Mouse (Mus musculus) lung, postnatal 0 days (tissue): ENCODE measurements around the gene Zfp952. TPM values are rescaled to one million over a fixed set of nuclear protein-coding genes. Genes with fewer than 3 reads are reported as not detected.

Experiments used
- ATAC-seq: fragments of 200-750 bp; cut with Nextera tagmentation; 2 replicates; pipeline ENCODE4 v1.8.0; 2017; ENCODE audit warnings: moderate library complexity
- DNase-seq: peaks from one replicate; pipeline ENCODE4 v3.0.0-alpha.2; 2016; ENCODE audit warnings: low spot score
- H3K27ac ChIP-seq: fragments of 300-500 bp; sonication (generic); 2 replicates; pipeline ENCODE4 v1.5.1; 2014; ENCODE audit warnings: antibody characterized with exemption, mild to moderate bottlenecking, low read length, mixed read lengths
- H3K27me3 ChIP-seq: fragments of 300-500 bp; sonication (generic); replicated peaks from 2 replicates; pipeline ENCODE4 v1.6.1; 2014; ENCODE audit warnings: low read length, mixed read lengths; ENCODE audit not compliant: insufficient read depth
- H3K36me3 ChIP-seq: fragments of 300-500 bp; sonication (generic); 2 replicates; pipeline ENCODE4 v1.6.1; 2014; ENCODE audit warnings: low read length, mixed read lengths; ENCODE audit not compliant: insufficient read depth
- H3K4me1 ChIP-seq: fragments of 300-500 bp; sonication (generic); 2 replicates; pipeline ENCODE4 v1.6.1; 2014; ENCODE audit warnings: antibody characterized with exemption, low read depth, low read length, mixed read lengths; ENCODE audit not compliant: insufficient read depth
- H3K4me2 ChIP-seq: fragments of 300-500 bp; sonication (generic); replicated peaks from 2 replicates; pipeline ENCODE4 v1.6.1; 2014; ENCODE audit warnings: low read depth, mild to moderate bottlenecking, low read length, moderate library complexity, mixed read lengths
- H3K4me3 ChIP-seq: fragments of 300-500 bp; sonication (generic); 2 replicates; pipeline ENCODE4 v1.5.1; 2014; ENCODE audit warnings: low read depth, low read length
- H3K9ac ChIP-seq: fragments of 300-500 bp; sonication (generic); replicated peaks from 2 replicates; pipeline ENCODE4 v1.6.1; 2014; ENCODE audit warnings: low read depth, mild to moderate bottlenecking
- H3K9me3 ChIP-seq: fragments of 300-500 bp; sonication (generic); 2 replicates; pipeline ENCODE4 v1.6.1; 2016; ENCODE audit warnings: low read length, mixed read lengths
- CTCF ChIP-seq: IDR thresholded peaks from 2 replicates; pipeline ENCODE4 v1.5.1; 2016; ENCODE audit warnings: antibody characterized with exemption, mild to moderate bottlenecking
- EP300 ChIP-seq: IDR thresholded peaks from 2 replicates; pipeline ENCODE4 v1.6.1; 2016; ENCODE audit warnings: antibody characterized with exemption, mild to moderate bottlenecking, control low read depth
- WGBS: fragments of 180-500 bp; shearing (Covaris S2); extraction: QIAGEN DNeasy Blood & Tissue Kit; methylation state at CpG from one replicate; pipeline ENCODE4 v1.1.7; 2014; 5-methylcytosine and 5-hydroxymethylcytosine counted together
- polyA plus RNA-seq: library from polyadenylated mRNA; unstranded; fragments of >200 nt; fragmentation: Nextera tagmentation; extraction: Ambion mirVana; gene quantifications from 2 replicates; pipeline ENCODE4 v1.2.1, GENCODE M21; 2015

Gene Zfp952
- polyA plus RNA-seq, 1 experiment from 2014 or later, result 7.3 TPM

DNA sequence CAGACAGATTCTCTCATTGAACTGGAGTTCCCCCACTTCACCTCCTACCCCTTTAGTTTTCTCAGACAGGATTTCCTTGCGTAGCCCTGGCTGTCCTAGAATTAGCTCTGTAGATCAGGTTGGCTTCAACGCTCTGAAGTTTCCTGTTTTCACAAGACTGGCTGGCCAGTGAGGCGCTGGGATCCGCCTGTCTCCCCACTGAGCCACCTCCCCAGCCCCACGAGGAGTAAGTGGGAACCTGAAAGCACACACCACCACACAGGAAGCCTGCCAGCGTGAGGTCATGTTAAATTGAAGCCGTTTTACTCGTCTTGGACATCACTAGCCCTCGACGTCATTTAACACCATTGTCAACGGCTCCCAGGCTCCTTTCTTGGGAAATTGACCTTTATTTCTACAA, 41.9 kb upstream of the Zfp952 start:
- Histone ChIP-seq H3K4me3 (no peak overlapping the region), H3K9ac (no peak overlapping the region), H3K36me3 (no peaks in the 10 kb centered on the region), H3K27ac (no peak overlapping the region), H3K9me3 (no peaks in the 10 kb centered on the region), H3K27me3 (no peaks in the 10 kb centered on the region), H3K4me1 (peaks cover 12% of the 10 kb centered on the region), H3K4me2 (no peak overlapping the region)
- DNase-seq, result no peak
- 74% methylated on average over 11 of the region's 11 CpGs for WGBS
- no peak for ATAC-seq
- TF ChIP-seq CTCF (no peak), EP300 (no peak)

DNA sequence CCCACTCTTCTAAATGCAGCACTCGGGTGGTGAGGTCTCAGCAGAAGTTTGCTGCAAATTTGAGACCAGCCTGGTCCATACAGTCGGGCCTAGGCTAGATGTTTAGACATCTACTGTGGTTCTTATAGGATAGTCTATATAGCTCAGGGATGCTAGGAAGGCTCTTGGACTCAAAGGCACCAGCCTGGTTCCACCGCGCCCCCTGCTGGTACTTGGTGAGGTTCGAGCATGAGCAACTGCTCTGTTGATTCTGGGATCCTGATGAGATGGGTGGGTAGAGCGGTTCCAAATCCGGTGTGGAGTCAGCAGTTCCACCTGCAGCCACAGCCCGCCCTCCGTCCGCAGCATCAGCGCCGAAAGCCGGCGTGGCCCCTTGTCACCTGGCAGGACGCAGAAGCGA, 41.5 kb upstream of the Zfp952 start:
- Histone ChIP-seq H3K27ac (no peak overlapping the region), H3K9me3 (no peaks in the 10 kb centered on the region), H3K36me3 (no peaks in the 10 kb centered on the region), H3K4me2 (no peak overlapping the region), H3K27me3 (no peaks in the 10 kb centered on the region), H3K4me1 (peaks cover 8% of the 10 kb centered on the region), H3K4me3 (no peak overlapping the region), H3K9ac (no peak overlapping the region)
- peak; percentile 91 for TF ChIP-seq CTCF
- no peak for TF ChIP-seq EP300
- ATAC-seq (no peak), DNase-seq (peak; percentile 85)
- WGBS, result 27% methylated on average over 16 of the region's 16 CpGs

- Histone ChIP-seq H3K27me3 (no peaks in the 10 kb centered on the region), H3K4me1 (no peaks in the 10 kb centered on the region; the same call in 1 of the 2 replicates), H3K9ac (peak overlapping the region; percentile 56), H3K4me3 (peak overlapping the region; percentile 59), H3K27ac (peak overlapping the region; percentile 83), H3K9me3 (no peaks in the 10 kb centered on the region), H3K4me2 (peak overlapping the region; percentile 71), H3K36me3 (no peaks in the 10 kb centered on the region)
- TF ChIP-seq CTCF (no peak), EP300 (no peak)
- under 1% methylated on average over 14 of the region's 14 CpGs for WGBS
- ATAC-seq (peak; percentile 48), DNase-seq (no peak)
Measured at GRCm38 (mm10) chr17:32965253-32965622, 27.7 kb upstream of the Zfp952 start.

DNA sequence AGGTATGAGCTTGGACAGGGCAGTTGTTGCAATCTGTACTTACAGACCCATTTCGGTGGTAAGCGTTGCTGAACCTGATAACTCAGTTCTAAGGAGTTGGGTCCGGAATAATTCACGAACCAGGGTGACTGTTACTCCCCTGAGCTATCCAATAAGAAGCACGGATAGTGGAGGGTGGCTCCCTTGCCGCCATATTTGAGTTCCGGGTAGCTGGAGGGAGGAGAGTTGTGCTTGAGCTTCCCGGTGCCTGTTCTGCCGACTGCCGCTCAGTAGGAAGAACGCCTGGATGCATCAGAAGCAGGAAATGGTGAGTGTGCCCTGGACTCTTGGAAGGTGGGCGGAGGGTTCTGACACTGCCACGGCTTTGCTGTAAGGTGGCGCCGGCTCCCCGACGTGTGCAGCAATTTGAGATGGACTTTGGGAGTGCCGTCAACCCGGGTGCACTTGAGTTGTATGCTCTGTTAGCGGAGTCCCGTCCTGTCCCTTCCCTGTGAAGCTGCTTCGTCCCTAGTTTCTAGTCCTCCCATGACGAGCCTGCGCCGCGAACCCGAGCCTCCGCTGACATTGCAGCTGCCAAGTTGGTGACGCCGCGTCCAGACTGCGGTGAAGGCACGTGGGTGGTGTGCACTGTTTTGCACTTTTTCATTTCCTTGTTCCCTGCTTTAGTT, 27.2 kb upstream of the Zfp952 start, which contains the start of gene Zfp472:
Gene Zfp472, plus strand, starts transcription at position 192 of the 668 bp plus-strand sequence.
- Histone ChIP-seq H3K36me3 (no peaks in the 10 kb centered on the region), H3K4me2 (peak within 1 kb of the TSS; percentile 71), H3K9ac (peak within 1 kb of the TSS; percentile 56), H3K4me1 (no peaks in the 10 kb centered on the region; the same call in 1 of the 2 replicates), H3K27ac (peak within 1 kb of the TSS; percentile 83), H3K4me3 (peak within 1 kb of the TSS; percentile 59), H3K27me3 (no peaks in the 10 kb centered on the region), H3K9me3 (no peaks in the 10 kb centered on the region)
- under 1% methylated on average over 33 of the region's 33 CpGs for WGBS
- DNase-seq, result peak; percentile 96
- ATAC-seq, result peak; percentile 100
- TF ChIP-seq EP300, result 0 out of 2 replicates have a peak, but pooled peaks have one; percentile 72
- TF ChIP-seq CTCF, result no peak

GRCm38 (mm10) chr17:32981361-32981760, 11.6 kb upstream of the Zfp952 start:
- Histone ChIP-seq H3K36me3 (peaks cover 18% of the 10 kb centered on the region), H3K9me3 (no peaks in the 10 kb centered on the region), H3K27me3 (no peaks in the 10 kb centered on the region), H3K9ac (no peak overlapping the region), H3K27ac (no peak overlapping the region), H3K4me2 (no peak overlapping the region), H3K4me3 (no peak overlapping the region), H3K4me1 (no peaks in the 10 kb centered on the region)
- WGBS, result 72% methylated on average over 4 of the region's 4 CpGs
- TF ChIP-seq EP300, result no peak
- TF ChIP-seq CTCF, result no peak
- ATAC-seq (no peak), DNase-seq (no peak)

DNA sequence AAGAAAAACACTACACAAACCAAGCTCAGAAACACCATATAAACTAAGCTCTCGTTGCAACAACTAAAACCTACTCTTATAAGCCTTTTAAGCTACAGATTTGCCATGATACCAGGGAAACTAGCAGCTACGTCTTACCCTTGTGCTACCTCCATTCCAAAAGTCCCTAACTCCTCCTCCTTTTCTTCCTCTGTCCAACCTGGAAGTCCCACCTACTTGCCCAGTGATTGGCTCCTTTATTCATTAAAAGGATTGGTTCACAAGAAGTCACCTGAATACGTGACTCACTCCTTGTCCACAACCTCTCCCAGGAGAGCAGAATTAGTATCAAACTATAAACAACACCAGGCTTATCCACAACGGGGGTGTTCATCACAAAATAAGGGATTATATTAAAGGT, 6.6 kb upstream of the Zfp952 start:
- ATAC-seq, result no peak
- H3K4me1 ChIP-seq, result no peaks in the 10 kb centered on the region
- no peak overlapping the region for H3K27ac ChIP-seq
- WGBS, result 72% methylated on average over 4 of the region's 4 CpGs
- no peak for TF ChIP-seq CTCF
- no peak for TF ChIP-seq EP300
- no peak for DNase-seq
- H3K9me3 ChIP-seq, result no peaks in the 10 kb centered on the region
- no peaks in the 10 kb centered on the region for H3K36me3 ChIP-seq
- no peaks in the 10 kb centered on the region for H3K27me3 ChIP-seq
- H3K4me3 ChIP-seq, result no peak overlapping the region
- no peak overlapping the region for H3K9ac ChIP-seq
- H3K4me2 ChIP-seq, result no peak overlapping the region
